7 mouse cellular contexts compared by ENCODE assay signal in the genomic region with DNA sequence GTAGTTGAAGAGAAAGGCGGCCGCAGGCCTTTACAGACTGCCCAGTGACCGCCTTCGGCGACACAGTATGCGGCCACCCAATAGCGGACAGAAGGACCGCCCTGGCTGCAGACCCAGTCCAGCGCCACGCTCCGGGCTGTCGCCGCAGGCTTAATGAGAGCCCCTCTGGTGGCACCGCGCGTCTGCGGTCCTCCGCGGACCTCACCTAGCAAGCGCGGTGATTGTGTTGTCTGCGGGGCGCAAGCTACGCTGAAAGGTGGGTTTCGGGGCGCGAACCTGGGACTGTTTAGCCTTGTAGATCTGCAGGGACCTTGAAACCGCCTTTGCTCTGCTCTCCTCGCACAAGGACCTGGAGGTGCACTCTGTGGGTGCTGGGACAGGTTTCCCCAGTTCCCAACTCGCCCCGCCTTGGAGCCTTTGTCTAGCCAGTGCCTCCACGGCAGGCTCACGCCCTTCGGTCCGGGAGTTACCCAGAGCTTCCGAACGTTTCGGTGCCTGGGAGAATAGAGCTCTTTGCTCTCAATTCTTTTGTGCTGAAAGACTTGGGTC. TPM values are rescaled to one million over a fixed set of nuclear protein-coding genes. Genes with fewer than 3 reads are reported as not detected.
A peak's percentile ranks its signal among the peaks of the same experiment; 100 is the strongest.
DNase-seq lines count a peak whose midpoint lies in the region; ATAC-seq and TF ChIP-seq lines count a peak whose summit lies in the region.

No protein-coding gene starts in this region.

- ATAC-seq in forebrain, embryonic 12.5 days (ENCODE audit: low FRiP score), result no peak
- ATAC-seq in monocyte, adult 5-6 weeks (replicated peaks; ENCODE audit: insufficient number of reproducible peaks, low FRiP score, low TSS enrichment, poor library complexity, severe bottlenecking), result no peak

- no peak for TF ChIP-seq CTCF in olfactory bulb, adult 2 months (IDR thresholded peaks at IDR 0.05; ENCODE audit: insufficient read depth, low read depth, low read length)

- TF ChIP-seq POLR2A in olfactory bulb, adult 2 months (IDR thresholded peaks at IDR 0.05; ENCODE audit: insufficient read depth, low read depth, low read length), result no peak

- H3K4me3 ChIP-seq in forebrain, embryonic 12.5 days (replicated peaks), result peak overlapping the region; percentile 42
- H3K4me3 ChIP-seq in olfactory bulb, adult 2 months (ENCODE audit: insufficient read depth, low read depth, low read length), result peak overlapping the region; percentile 32

- no peaks in the 10 kb centered on the region for H3K9me3 ChIP-seq in forebrain, embryonic 12.5 days

- WGBS in forebrain, embryonic 12.5 days, result 1% methylated on average over 38 of the region's 38 CpGs
- 5% methylated on average over 38 of the region's 38 CpGs for WGBS in olfactory bulb, adult 2 months

- H3K9ac ChIP-seq in forebrain, embryonic 12.5 days, result peak overlapping the region; percentile 55

- H3K27me3 ChIP-seq in forebrain, embryonic 12.5 days, result peaks cover 43% of the 10 kb centered on the region

- peaks cover 21% of the 10 kb centered on the region for H3K4me1 ChIP-seq in forebrain, embryonic 12.5 days
- H3K4me1 ChIP-seq in olfactory bulb, adult 2 months (ENCODE audit: control insufficient read depth, insufficient read depth, low read length), result peaks cover 14% of the 10 kb centered on the region

- H3K4me2 ChIP-seq in forebrain, embryonic 12.5 days, result peak overlapping the region; percentile 72

- peak; percentile 12 for DNase-seq in CD4-positive helper T cell, adult 2 months (ENCODE audit: low read depth, low spot score)
- DNase-seq in T-cell, adult 2 months (ENCODE audit: low spot score), result peak; percentile 6
- peak; percentile 42 for DNase-seq in induced T-regulatory cell, adult 2 months (ENCODE audit: low read depth)
- DNase-seq in lung, adult 18-20 months, result peak; percentile 65 to 77

- no peak overlapping the region for H3K27ac ChIP-seq in forebrain, embryonic 12.5 days
- H3K27ac ChIP-seq in olfactory bulb, adult 2 months (ENCODE audit: insufficient read depth, low read depth, low read length), result no peak overlapping the region

- 0 out of 2 replicates have a peak, but pooled peaks cover 6% of the 10 kb centered on the region for H3K36me3 ChIP-seq in forebrain, embryonic 12.5 days (replicated peaks)

RNA-seq across cellular contexts. Expression of a gene that starts 18.9 kb away (rescaled TPM):
- 41.6 and 41.7 TPM in 2 replicates for polyA plus RNA-seq in forebrain, embryonic 12.5 days (2016; fragmentation: Nextera tagmentation; extraction: Ambion mirVana)
- polyA plus RNA-seq in olfactory bulb, adult 2 months (2012; ENCODE audit: insufficient read depth, insufficient read length, low replicate concordance, missing spikeins), result not detected in 2 replicates
- total RNA-seq in monocyte, adult 5-6 weeks (2017), result 20.7 to 26.9 TPM (median 26.7 TPM) in 3 replicates

RNA-seq across cellular contexts. Expression of a gene that starts 36.1 kb away (rescaled TPM):
- not detected in 2 replicates for polyA plus RNA-seq in forebrain, embryonic 12.5 days (2016; fragmentation: Nextera tagmentation; extraction: Ambion mirVana)
- not detected in 2 replicates for polyA plus RNA-seq in olfactory bulb, adult 2 months (2012; ENCODE audit: insufficient read depth, insufficient read length, low replicate concordance, missing spikeins)
- not detected in 3 replicates for total RNA-seq in monocyte, adult 5-6 weeks (2017)

RNA-seq across cellular contexts. Expression of a gene that starts 46.6 kb away (rescaled TPM):
- 98.2 and 103 TPM in 2 replicates for polyA plus RNA-seq in forebrain, embryonic 12.5 days (2016; fragmentation: Nextera tagmentation; extraction: Ambion mirVana)
- polyA plus RNA-seq in olfactory bulb, adult 2 months (2012; ENCODE audit: insufficient read depth, insufficient read length, low replicate concordance, missing spikeins), result 557 TPM in 1 of 2 replicates, not detected in the other
- 22.2 to 37.2 TPM (median 32.1 TPM) in 3 replicates for total RNA-seq in monocyte, adult 5-6 weeks (2017)

RNA-seq across cellular contexts. Expression of a gene that starts 58.1 kb away (rescaled TPM):
- 33.2 and 34.1 TPM in 2 replicates for polyA plus RNA-seq in forebrain, embryonic 12.5 days (2016; fragmentation: Nextera tagmentation; extraction: Ambion mirVana)
- polyA plus RNA-seq in olfactory bulb, adult 2 months (2012; ENCODE audit: insufficient read depth, insufficient read length, low replicate concordance, missing spikeins), result not detected in 2 replicates
- total RNA-seq in monocyte, adult 5-6 weeks (2017), result 21.9 to 33.3 TPM (median 32.5 TPM) in 3 replicates

Comparison
In these comparisons a context has a peak if more than half of its experiments do, and no peak if none do; other contexts are left out.
1. DNase-seq: peak in every context shown above with its lines; median percentile 71 in lung, adult 18-20 months; 42 in induced T-regulatory cell, adult 2 months; 12 in CD4-positive helper T cell, adult 2 months; 6 in T-cell, adult 2 months.
2. RNA of a gene that starts 18.9 kb away (polyA plus RNA-seq): 41.6 to 41.7 TPM in forebrain, embryonic 12.5 days; not detected in olfactory bulb, adult 2 months; every median in the first group is over 10 times any median in the second.